Mouse (Mus musculus): ENCODE measurements around the gene Ddc.

The Ddc gene

GRCm38 (mm10) chr11:11907703-11908413 is 9.9 kb upstream of the Ddc start:
- DNase-seq (ENCODE audit: low read depth, low spot score) = no peak

DNA sequence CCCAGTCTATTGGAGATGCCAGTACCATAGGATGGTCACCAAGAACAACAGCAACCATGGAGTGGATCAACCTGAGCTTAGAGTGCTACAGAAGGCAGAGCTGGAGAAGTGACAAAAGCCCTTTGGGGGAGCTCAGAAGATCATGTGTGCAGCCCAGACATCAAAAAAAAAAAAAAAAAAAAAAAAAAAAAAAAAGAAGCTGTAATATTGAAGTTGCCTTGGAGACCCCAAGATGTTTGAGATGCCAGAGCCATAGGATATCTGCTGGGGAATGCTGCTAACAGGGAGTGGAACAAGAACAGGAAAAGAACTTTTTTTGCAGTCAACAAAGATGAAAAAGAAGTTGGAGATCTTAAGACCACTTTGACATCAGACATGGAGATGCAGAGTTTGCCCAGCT is 7.6 kb upstream of the Ddc start:
- no peak for DNase-seq (ENCODE audit: low read depth, low spot score)

- no peak for DNase-seq (ENCODE audit: low read depth, low spot score)
Observed at GRCm38 (mm10) chr11:11904995-11905394, 7.1 kb upstream of the Ddc start.

DNA sequence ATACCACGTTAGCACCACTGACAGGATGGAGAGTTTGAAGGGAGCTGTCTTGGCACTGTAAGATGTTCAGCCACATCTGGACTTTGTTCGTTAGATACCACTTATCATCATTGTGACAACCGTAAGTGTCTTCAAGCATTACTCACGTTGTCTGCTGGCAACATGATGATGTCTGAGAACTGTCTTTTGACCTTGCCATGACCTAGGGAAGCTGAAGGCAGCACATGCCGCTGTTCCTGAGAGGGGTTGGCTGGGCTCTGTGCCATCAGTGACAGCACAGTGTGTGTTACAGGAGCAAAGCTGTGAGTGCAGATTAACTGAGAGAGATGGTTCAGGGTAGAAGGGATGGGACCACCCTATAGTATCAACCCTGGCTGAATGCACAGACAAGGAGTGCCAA is 3.6 kb upstream of the Ddc start:
- DNase-seq (ENCODE audit: low read depth, low spot score) = no peak

DNA sequence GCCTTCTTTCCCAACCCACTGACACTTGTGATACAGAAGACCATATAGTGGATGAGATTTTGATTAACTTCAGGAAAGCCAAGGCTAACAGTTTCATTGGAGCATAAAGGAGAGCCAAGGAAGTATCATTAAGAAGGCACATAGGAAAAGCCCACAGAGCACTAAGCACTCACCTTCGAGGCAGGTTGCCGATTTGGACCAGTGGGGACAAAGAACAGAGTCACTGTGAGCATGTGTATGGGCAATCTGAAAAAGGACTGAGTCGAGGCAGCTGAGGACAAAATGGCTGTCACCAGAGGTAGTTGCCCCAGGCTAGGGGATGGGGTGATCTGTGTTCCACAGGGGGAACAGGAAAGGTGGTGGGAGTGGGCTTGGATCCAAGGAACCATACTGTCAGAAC is 552 bp upstream of the Ddc start:
- no peak for DNase-seq (ENCODE audit: low read depth, low spot score)

- no peak for DNase-seq (ENCODE audit: low read depth, low spot score)
Observed at GRCm38 (mm10) chr11:11895479-11895878, 2.5 kb downstream of the Ddc start.

- no peak for DNase-seq (ENCODE audit: low read depth, low spot score)
Observed at GRCm38 (mm10) chr11:11893769-11894168, 4.2 kb downstream of the Ddc start.

DNA sequence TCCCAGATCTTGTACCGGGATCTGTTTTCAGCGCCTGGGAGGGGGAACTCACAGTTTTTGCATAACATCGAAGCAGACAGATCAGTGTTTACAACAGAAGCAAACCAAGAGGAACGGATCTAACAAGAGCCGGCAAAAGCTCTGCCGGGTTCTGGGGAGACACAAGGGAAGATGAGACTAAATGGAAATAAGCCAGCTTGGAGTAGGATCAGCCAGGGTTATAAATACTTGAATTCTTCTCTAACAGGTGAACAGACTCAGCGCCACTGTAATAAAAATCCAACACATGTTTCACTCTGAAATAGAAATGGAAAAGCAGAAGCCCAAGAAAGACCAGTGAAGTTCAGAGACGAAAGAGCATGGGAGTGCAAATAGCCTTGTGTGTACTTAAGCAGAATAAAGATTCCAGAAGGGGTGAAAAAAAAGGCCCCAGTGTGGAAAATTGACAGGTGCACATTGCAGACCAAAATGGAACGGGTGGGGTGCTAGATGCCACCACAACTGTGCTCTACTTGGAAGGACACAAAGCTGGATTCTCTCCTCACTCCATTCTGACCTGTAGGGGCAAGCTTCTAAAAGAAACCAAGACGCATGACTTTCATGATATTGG is 4.8 kb downstream of the Ddc start:
- DNase-seq (ENCODE audit: low read depth, low spot score) = no peak

GRCm38 (mm10) chr11:11891832-11892231 is 6.1 kb downstream of the Ddc start:
- no peak for DNase-seq (ENCODE audit: low read depth, low spot score)

- no peak for DNase-seq (ENCODE audit: low read depth, low spot score)
Observed at GRCm38 (mm10) chr11:11890139-11890741, 7.7 kb downstream of the Ddc start.

DNA sequence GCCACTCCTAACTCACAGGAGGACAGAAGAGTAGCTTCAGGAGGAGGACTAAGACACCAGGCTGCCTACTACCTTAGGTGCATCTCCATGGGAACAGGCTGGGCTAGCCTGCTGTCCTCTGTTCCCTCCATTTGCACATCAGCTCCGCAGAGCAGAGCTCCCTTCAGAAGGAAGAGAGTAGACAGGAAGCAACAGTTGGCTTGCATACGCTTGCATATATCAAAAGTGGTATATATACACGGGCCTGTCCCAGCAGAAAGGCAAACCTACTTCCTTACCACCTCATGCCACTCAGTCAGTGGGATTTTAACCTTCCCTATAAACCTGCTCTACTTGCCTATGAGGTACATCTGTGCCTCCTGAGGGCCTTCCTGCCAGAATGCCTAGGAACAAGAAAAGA is 9.2 kb downstream of the Ddc start:
- DNase-seq (ENCODE audit: low read depth, low spot score) = no peak

- no peak for DNase-seq (ENCODE audit: low read depth, low spot score)
Observed at GRCm38 (mm10) chr11:11888051-11888450, 9.9 kb downstream of the Ddc start.

GRCm38 (mm10) chr11:11886403-11886998 is 11.4 kb downstream of the Ddc start:
- no peak for DNase-seq (ENCODE audit: low read depth, low spot score)

DNA sequence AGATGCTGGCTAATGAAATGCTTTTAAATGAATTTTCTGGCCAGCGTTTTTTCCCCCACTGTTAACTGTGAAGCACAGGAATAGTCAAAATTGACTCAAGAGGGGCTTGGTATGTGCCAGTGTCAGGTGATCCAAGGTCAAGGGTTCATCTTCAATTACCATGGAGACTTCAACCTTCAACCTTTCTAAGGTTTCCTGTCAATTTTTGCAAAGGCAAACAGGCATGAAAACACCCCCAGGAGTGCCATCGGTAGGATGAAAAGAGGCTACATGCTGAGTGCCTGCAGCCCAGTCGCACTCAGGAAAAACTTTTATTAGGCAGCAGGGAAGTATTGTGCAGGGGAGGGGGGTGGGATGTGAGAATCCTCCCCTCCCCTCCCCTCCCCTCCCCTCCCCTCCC is 12.0 kb downstream of the Ddc start:
- DNase-seq (ENCODE audit: low read depth, low spot score) = peak; percentile 49

GRCm38 (mm10) chr11:11885246-11885643 is 12.7 kb downstream of the Ddc start:
- no peak for DNase-seq (ENCODE audit: low read depth, low spot score)

GRCm38 (mm10) chr11:11884533-11885245 is 13.3 kb downstream of the Ddc start:
- no peak for DNase-seq (ENCODE audit: low read depth, low spot score)

- no peak for DNase-seq (ENCODE audit: low read depth, low spot score)
Observed at GRCm38 (mm10) chr11:11881783-11882155, 16.2 kb downstream of the Ddc start.

- no peak for DNase-seq (ENCODE audit: low read depth, low spot score)
Observed at GRCm38 (mm10) chr11:11881026-11881782, 16.7 kb downstream of the Ddc start.

- DNase-seq (ENCODE audit: low read depth, low spot score) = no peak
Observed at GRCm38 (mm10) chr11:11880351-11880750, 17.6 kb downstream of the Ddc start.

DNA sequence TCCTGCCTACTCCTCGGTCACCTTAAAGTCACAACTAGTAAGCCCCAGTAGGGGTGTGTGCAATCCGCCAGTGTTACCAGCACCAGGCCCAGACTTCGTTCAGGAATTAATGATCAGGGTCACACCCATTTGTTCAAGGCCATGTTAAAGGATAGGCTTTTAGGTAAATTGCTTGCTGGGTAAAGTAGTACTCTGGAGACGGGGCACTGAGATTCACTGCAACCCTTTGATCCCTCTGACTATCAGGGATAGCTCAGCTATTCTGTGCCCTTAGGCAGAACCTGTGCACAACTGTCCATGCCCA is 18.3 kb downstream of the Ddc start:
- no peak for DNase-seq (ENCODE audit: low read depth, low spot score)

GRCm38 (mm10) chr11:11878981-11879698 is 18.8 kb downstream of the Ddc start:
- DNase-seq (ENCODE audit: low read depth, low spot score) = peak; percentile 19

Measured in forelimb bud, embryonic 11.5 days (tissue).